Mouse (Mus musculus) liver, embryonic 14.5 days (tissue): ENCODE data around the gene Auts2.

Source experiments
- CTCF ChIP-seq: IDR thresholded peaks from 2 replicates; pipeline ENCODE4 v1.5.1; 2016; ENCODE audit warnings: antibody characterized with exemption, low read depth, control low read depth
- EP300 ChIP-seq: IDR thresholded peaks from 2 replicates; pipeline ENCODE4 v1.6.1; 2016; ENCODE audit warnings: antibody characterized with exemption, low read depth

- no peak for TF ChIP-seq EP300
- no peak for TF ChIP-seq CTCF
These were observed 284.3 kb downstream of the Auts2 start for GRCm38 (mm10) chr5:132258882-132259281.
